Mouse (Mus musculus): ENCODE measurements around the gene Flt3.

The Flt3 gene

DNA sequence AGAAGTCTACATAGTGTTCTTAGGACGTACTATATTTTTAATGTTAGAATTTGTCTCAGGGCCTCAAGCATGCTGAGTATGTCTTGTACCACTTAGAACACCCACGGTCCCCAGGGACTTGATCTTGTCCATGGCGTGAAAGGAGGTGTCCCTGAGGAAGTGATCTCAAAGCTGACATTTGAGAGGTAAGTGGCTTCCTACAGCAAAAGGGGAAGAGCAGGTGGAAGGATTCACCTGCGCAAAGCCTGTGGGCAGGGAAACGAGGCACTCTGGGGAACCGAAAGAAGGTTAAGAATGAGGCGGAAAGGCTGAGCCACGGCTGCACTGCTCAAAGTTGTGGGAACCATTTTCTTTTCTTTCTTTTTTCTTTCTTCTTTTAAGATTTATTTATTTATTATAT, 48.4 kb downstream of the Flt3 start:
- no peak for DNase-seq

- DNase-seq = no peak
Measured at GRCm38 (mm10) chr5:147345981-147346380, 54.3 kb downstream of the Flt3 start.

GRCm38 (mm10) chr5:147343904-147344303, 56.4 kb downstream of the Flt3 start:
- DNase-seq = no peak

- no peak for DNase-seq
Measured at GRCm38 (mm10) chr5:147342901-147343300, 57.4 kb downstream of the Flt3 start.

DNA sequence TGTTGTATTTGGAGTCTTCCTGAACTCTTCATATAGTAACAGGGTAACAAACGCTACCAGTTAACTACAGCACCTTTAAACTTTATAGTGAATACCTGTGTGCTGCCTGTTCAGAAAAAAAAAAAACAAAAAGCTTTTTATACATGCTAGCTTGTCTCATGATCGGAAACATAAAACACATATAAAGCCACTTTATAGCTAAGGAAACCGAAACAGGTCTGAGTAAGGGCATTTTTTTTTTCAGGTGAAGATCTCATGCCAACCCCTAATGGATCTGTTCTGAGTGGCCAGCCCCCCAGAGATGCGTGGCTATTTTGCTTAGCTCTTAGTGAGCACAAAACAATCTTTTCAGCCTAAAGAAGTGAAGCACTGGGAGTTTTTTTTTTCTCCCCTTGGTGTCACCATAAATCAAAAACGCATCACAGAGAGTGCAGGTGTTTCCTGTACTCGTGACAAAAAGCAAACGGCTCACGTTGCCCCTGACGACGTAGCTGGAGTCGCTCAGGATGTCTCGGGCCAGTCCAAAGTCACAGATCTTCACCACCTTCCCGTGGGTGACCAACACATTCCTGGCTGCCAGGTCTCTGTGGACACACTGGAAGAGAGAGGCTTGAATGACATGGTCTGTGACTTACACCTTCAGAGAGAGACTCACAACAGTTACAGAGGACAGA, 59.4 kb downstream of the Flt3 start:
- DNase-seq = peak; percentile 36

- DNase-seq = no peak
Measured at GRCm38 (mm10) chr5:147339560-147339959, 60.7 kb downstream of the Flt3 start.

DNA sequence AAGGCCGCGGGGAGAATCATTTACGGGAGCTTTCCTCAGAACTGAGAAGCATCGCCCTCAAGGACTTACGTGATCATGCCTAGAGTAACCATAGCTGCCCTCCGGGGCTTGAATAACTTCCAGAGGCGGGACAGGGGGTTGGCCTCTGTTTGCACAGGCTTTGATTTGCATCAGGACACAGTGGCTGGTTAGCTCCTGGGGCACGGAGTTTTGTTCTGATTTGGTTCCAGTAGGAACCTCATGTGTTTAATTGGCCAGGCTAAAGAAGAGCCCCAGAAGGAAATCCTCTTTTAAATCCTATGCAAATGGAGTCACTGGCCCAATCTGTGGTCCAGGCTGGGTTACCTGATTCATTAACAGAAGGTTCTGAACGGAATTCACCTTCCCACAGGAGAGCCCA, 61.3 kb downstream of the Flt3 start:
- no peak for DNase-seq

GRCm38 (mm10) chr5:147332711-147333110, 67.6 kb downstream of the Flt3 start:
- no peak for DNase-seq

DNA sequence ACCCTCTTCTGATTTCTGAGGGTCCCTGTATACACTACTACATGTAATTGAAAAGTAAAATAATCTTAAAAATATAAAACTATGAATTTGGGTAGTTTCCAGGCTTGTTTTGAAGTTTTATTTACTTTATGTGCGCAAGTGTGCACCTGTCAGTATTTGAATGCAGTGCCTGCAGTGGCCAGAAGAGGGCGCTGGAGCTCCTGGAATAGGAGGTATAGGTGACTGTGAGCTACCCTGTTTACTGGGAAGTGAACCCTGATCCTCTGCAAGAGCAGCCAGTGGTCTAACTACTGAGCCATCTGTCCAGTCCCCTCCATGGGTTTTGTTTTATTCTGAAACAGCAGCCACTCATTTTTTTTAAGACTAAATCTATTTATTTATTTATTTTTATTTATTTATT, 68.7 kb downstream of the Flt3 start:
- peak; percentile 70 for DNase-seq

DNA sequence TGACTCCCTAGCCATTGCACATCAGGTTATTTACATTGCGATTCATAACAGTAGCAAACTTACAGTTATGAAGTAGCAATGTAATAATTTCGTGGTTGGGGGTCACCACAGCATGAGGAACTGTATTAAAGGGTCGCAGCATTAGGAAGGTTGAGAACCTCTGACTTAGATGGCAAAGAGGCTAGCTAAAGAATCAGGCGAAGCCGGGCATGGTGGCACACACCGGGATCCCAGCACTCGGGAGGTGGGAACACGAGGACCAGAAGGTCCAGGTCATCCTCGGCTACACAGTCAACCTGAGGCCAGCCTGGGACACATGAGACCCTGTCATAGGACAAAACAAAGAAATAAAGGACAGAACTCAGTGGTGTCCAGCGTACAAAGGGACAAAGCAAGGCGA, 70.3 kb downstream of the Flt3 start:
- no peak for DNase-seq

GRCm38 (mm10) chr5:147327636-147328035, 72.7 kb downstream of the Flt3 start:
- no peak for DNase-seq

DNA sequence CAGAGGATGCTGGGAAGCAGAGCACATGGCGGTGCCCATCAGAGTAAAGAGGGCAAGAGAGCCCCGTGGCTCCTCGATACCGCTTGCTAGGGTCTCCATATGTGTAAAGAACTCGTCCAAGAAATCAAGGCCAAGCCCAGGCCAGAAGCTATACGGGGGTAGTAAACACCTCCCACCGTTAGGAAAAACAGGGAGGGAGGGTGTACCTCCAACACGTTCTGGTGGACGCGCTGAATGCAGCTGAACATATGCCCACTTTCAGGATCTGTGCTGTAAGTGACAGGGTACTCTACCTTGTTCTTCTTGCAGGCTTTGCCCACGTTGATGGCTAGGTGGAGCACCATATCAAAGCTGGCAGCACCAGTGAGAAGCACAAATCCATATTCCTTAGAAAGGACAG, 74.4 kb downstream of the Flt3 start:
- DNase-seq = no peak

- peak; percentile 83 for DNase-seq
Measured at GRCm38 (mm10) chr5:147323237-147323917, 76.9 kb downstream of the Flt3 start.

DNA sequence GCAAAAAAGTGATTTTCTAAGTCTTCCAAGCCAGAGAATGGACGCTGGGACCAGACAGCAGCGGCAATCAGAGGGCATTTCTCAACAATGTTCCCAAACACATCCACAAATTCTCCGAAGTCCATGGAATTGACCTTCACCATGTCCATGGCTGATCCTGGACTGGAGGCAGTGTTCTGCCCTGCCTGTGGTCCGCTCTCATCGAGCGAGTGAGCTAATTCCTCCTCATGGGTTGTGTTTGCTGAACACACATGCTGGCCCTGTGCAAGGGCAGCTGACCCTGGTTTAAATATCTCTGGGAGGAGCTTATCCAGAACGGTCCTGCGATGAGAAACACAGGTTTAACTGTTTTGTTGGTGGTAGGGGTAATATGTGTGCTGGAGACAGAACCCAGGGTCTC, 78.1 kb downstream of the Flt3 start, which contains the start of gene Urad:
TSS of gene Urad (minus strand) at position 258 of the 400 bp plus-strand sequence.
- DNase-seq = no peak

DNA sequence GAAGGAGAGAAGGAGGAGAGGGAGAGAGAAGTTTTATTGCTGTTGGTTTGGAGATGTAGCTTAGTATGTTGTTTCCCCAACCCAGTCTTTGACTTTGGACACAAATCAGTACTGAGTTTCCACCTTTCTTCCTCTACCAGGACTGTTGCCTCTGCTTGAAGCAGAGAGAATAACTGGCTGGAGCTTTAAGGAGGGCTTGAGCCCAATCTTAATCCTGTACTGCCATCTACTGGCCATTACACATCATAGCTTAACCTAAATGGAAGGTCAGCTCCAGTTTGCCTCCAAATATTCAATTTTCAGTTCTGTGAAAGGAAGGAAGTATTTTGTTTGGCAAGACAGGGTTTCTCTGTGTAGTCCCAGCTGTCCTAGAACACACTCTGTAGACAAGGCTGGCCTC, 80.6 kb downstream of the Flt3 start:
- no peak for DNase-seq

GRCm38 (mm10) chr5:147317991-147318390, 82.3 kb downstream of the Flt3 start:
- no peak for DNase-seq

GRCm38 (mm10) chr5:147317321-147317720, 83.0 kb downstream of the Flt3 start:
- no peak for DNase-seq

DNA sequence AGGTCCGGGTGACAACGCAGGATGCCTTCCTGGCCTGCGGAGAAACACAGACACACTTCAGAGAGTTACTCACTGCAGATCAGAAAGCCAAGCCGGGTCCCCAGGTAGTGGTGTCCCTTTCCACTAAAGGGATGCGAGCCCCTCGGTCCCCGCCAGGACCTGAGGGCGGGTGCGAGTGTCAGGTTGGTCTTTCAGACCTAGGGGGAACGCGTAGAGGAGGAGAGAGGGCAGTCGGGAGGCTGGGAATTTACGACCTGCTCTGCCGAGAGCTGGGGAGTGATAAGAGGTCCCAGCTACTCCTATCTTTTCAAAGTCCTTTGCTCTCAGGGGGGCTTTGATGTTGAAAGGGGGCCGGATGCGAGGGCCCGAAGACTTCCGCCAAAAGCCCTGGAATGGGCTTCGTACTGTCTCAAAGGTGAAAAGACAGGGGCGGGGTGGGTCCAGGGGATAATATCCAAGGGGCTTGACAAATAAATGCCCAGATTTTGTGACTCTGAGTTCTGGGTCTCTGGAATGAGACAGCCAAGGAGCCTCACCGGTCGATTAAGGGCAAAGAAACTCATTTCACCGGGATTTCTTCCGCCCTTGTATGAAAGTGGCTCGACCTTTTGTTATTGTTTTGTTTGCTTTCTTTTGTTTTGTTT, 84.7 kb downstream of the Flt3 start:
- DNase-seq = no peak

GRCm38 (mm10) chr5:147314646-147315431, 85.5 kb downstream of the Flt3 start:
- no peak for DNase-seq

DNA sequence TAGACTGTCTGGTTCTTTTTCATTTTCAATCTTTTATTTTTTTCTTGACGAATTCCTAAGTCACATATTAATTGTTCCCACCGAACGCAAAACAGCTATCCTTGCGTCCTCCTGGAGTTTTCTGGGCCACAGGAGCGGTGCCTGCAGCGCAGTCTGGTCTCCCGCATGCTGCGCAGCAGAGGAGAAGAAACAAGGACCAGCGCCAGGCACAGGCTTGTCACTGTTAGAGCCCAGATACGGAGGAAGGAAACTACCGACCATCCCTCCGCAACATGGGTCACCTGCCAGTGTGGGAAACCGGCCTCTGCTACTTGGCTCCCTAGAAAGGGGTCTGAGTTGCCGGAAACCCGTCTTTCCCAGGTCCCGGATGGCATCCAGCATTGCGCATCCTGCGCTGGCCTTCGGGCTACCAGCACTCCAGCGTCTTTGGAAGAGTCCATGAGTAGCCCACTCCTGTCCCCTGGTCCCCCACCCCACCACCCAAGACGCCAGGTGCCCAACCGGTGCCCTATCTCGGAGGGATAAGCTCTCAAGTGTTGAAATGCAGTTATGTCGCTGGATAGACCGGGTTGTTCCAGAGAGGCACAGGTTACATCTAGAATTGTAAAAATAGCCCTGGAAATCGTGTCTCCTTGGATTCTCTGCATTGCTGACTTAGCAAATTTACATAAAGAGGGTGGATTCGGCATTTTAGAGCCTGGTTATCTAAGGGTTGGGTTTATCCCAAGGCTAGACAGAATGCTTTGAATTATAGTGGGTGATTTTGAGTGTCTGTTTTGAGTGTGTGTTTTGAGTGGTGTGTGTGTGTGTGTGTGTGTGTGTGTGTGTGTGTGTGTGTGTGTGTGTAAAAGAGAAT, 87.2 kb downstream of the Flt3 start:
- no peak for DNase-seq

GRCm38 (mm10) chr5:147309786-147310185, 90.5 kb downstream of the Flt3 start:
- no peak for DNase-seq

DNA sequence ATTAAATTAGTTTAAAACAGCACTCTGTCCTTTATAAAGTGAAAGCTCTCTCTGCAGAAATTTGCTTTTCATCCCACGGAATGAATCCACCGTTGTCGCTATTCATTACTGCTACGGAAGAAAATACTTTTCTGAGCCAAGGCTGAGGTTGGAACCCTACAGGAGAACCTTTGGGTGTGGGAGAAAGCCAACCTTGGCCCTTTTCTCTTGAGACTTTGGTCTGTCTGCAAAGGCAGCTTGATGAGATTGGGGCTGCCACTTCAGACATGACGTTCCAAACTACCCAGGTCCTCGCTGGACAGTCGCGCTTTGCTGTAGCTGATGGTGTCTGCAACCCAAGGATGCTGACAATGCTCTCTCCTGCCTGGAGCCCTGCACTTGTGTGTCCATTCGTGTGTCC, 91.8 kb downstream of the Flt3 start:
- DNase-seq = no peak
